Mouse (Mus musculus) liver, postnatal 0 days (tissue): ENCODE measurements at regions not wholly inside any gene's neighbourhood (a gene's known extent, or its start where the extent isn't known, plus 50 kb on each side); places are given as distances from the start of the nearest gene placed in this dataset.

Experiments
- ATAC-seq: fragments of 200-750 bp; cut with Nextera tagmentation; 2 replicates; pipeline ENCODE4 v1.8.0; 2017; ENCODE audit warnings: mild to moderate bottlenecking, moderate library complexity
- DNase-seq: peaks from one replicate; pipeline ENCODE4 v3.0.0-alpha.2; 2016
- H3K27ac ChIP-seq: fragments of 300-500 bp; sonication (generic); 2 replicates; pipeline ENCODE4 v1.5.1; 2014; ENCODE audit warnings: antibody characterized with exemption, moderate library complexity, mild to moderate bottlenecking, low read depth
- H3K27me3 ChIP-seq: fragments of 300-500 bp; sonication (generic); 2 replicates; pipeline ENCODE4 v1.6.1; 2014; ENCODE audit warnings: low read length, control low read depth, mixed read lengths; ENCODE audit not compliant: insufficient read depth
- H3K36me3 ChIP-seq: fragments of 300-500 bp; sonication (generic); replicated peaks from 2 replicates; pipeline ENCODE4 v1.6.1; 2014; ENCODE audit warnings: mild to moderate bottlenecking, control low read depth, low read length, moderate library complexity, mixed read lengths; ENCODE audit not compliant: insufficient read depth
- H3K4me1 ChIP-seq: fragments of 300-500 bp; sonication (generic); 2 replicates; pipeline ENCODE4 v1.6.1; 2014; ENCODE audit warnings: antibody characterized with exemption, mild to moderate bottlenecking, control low read depth; ENCODE audit not compliant: insufficient read depth
- H3K4me2 ChIP-seq: fragments of 300-500 bp; sonication (generic); 2 replicates; pipeline ENCODE4 v1.6.1; 2014; ENCODE audit warnings: low read depth, mild to moderate bottlenecking, low read length, moderate library complexity, mixed read lengths
- H3K4me3 ChIP-seq: fragments of 300-500 bp; sonication (generic); 2 replicates; pipeline ENCODE4 v1.5.1; 2014; ENCODE audit warnings: low read depth, low read length
- H3K9ac ChIP-seq: fragments of 300-500 bp; sonication (generic); replicated peaks from 2 replicates; pipeline ENCODE4 v1.6.1; 2014; ENCODE audit warnings: mild to moderate bottlenecking, moderate library complexity
- H3K9me3 ChIP-seq: fragments of 300-500 bp; sonication (generic); 2 replicates; pipeline ENCODE4 v1.6.1; 2016; ENCODE audit warnings: mild to moderate bottlenecking, control low read depth, low read length, mixed read lengths
- CTCF ChIP-seq: sonication (generic); IDR thresholded peaks from 2 replicates; pipeline ENCODE4 v1.5.1; 2016; ENCODE audit warnings: antibody characterized with exemption, low read depth
- EP300 ChIP-seq: IDR thresholded peaks from 2 replicates; pipeline ENCODE4 v1.6.1; 2016; ENCODE audit warnings: antibody characterized with exemption, low read depth, mild to moderate bottlenecking
- WGBS: fragments of 180-500 bp; shearing (Covaris S2); extraction: QIAGEN DNeasy Blood & Tissue Kit; methylation state at CpG from one replicate; pipeline ENCODE4 v1.1.7; 2014; ENCODE audit not compliant: insufficient replicate concordance; 5-methylcytosine and 5-hydroxymethylcytosine counted together

DNA sequence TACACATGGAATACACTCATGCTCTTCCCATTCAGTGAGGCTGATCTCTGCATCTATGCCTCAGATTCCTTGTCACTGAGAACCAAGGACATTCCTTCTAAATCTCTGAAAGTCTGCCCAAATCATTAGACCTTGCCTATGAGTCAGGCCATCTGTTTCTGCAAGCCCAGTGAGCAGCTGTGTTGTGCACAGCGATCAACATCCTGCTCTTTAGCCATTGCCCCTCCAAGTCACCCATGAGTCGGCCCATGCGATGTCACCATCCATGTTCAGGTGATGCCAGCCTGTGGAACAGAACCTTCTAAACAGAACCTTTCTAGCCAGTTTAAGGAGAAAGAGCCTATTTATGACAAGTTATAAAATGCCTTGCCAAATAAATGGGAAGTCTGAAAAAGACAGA lies 66.4 kb upstream of the Sfrp2 start:
- WGBS, result 89% methylated on average over 3 of the region's 3 CpGs
- Histone ChIP-seq H3K36me3 (no peaks in the 10 kb centered on the region), H3K27me3 (no peaks in the 10 kb centered on the region), H3K4me3 (no peak overlapping the region), H3K4me1 (no peaks in the 10 kb centered on the region), H3K4me2 (no peak overlapping the region), H3K9ac (no peak overlapping the region), H3K9me3 (no peaks in the 10 kb centered on the region), H3K27ac (no peak overlapping the region)
- TF ChIP-seq EP300 (no peak), CTCF (no peak)
- no peak for DNase-seq
- no peak for ATAC-seq

DNA sequence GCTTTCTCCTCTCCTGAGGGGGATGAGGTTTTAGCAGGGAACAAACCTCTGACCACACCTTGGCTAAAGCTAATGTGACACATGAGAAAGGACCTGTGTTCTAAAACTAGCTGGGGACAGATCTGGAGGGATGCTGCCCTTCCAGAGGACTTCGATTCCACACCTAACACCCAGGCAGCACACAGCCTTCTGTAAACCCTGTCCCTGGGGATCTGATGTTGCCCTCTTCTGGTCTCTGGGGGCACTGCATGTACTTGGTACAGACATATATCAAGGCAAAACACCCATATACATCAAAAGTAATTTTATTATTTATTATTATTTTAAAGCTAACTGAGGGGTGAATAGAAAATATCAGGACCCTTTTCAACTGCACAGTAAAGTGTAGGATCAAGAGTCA lies 65.0 kb upstream of the Sfrp2 start:
- Histone ChIP-seq H3K27ac (no peak overlapping the region), H3K4me3 (no peak overlapping the region), H3K27me3 (no peaks in the 10 kb centered on the region), H3K36me3 (no peaks in the 10 kb centered on the region), H3K9ac (no peak overlapping the region), H3K9me3 (no peaks in the 10 kb centered on the region), H3K4me2 (no peak overlapping the region), H3K4me1 (no peaks in the 10 kb centered on the region)
- TF ChIP-seq EP300 (no peak), CTCF (peak; percentile 68)
- 50% methylated on average over 1 of the region's 1 CpGs for WGBS
- ATAC-seq (no peak), DNase-seq (peak; percentile 45)

DNA sequence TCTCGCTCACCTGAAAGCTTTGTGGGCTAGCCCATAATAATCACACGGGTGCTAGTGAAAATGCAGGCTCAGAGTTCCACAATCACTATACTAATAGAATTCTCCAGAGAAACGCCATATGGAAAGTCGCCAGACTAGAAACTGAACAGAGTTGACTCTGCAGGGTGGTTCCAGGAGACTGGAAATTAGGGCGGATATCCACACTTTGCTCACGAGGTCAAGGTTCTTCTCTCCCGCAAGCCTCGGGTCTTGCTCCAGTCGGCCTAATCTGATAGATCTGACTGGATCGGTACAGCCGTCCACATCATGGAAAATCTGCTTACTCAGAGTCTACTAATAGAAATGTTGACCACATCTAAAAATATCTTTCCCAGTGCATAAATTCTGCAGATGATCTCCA lies 61.6 kb upstream of the Sfrp2 start:
- H3K27ac ChIP-seq, result no peak overlapping the region
- no peaks in the 10 kb centered on the region for H3K27me3 ChIP-seq
- H3K9ac ChIP-seq, result no peak overlapping the region
- DNase-seq, result no peak
- H3K4me3 ChIP-seq, result no peak overlapping the region
- H3K36me3 ChIP-seq, result no peaks in the 10 kb centered on the region
- H3K4me1 ChIP-seq, result no peaks in the 10 kb centered on the region
- H3K9me3 ChIP-seq, result no peaks in the 10 kb centered on the region
- TF ChIP-seq CTCF (no peak), EP300 (no peak)
- WGBS, result 59% methylated on average over 11 of the region's 11 CpGs
- no peak for ATAC-seq
- H3K4me2 ChIP-seq, result no peak overlapping the region

DNA sequence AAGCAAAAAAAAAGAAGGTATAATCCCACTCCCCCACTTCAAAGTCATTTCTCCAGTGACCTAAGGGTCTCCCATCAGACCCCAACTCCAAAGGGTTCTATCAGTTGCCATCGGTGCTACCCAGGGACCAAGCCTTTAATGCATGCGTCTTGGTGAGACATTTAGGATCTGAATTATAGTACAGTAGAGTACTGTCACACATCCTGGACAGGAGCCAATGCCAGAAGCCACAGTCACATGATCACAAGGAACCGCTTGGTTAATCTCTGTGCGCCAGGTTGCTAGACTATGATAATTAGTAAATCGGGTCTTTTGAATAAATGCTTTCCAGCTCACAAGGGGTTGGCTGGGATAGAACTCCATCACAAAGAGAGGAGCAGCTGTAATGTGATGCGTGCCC lies 60.9 kb upstream of the Sfrp2 start:
- ATAC-seq (no peak), DNase-seq (no peak)
- Histone ChIP-seq H3K36me3 (no peaks in the 10 kb centered on the region), H3K9ac (no peak overlapping the region), H3K4me3 (no peak overlapping the region), H3K4me2 (no peak overlapping the region), H3K9me3 (no peaks in the 10 kb centered on the region), H3K27ac (no peak overlapping the region), H3K4me1 (no peaks in the 10 kb centered on the region), H3K27me3 (no peaks in the 10 kb centered on the region)
- TF ChIP-seq EP300 (no peak), CTCF (no peak)
- 84% methylated on average over 6 of the region's 6 CpGs for WGBS

DNA sequence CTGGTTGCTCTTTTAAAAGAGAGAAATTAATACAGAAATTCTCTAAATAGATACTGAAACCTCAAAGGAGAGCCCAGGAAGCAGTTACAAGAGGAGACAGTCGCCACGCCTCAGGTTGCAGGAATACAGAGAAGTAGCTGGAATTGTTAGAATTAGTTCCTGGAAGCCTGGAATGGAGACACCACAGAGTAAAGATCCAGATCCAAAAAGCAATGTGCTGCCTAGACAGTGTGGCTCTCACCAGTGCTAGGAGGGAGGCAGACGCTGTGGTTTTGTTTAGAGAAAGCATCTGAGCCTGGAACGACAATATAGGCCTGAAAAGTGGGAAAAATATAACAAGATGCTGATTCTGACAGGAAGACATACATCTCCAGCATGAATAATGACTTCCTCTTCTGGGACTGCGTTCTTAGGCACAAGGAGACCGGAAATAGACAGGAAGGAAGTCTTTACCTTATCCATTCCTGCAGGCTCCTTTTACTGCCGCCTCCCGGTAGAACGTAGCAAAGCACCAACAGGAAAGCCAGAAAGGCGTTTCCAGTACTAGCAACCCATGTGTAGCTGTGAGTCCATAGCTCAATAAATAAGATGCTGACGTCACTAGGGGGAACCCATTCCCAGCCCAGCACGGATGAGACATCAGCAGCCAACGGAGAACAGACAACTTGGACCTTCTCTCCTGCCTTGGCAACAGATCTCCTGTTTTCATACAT lies 59.4 kb upstream of the Sfrp2 start:
- Histone ChIP-seq H3K27ac (no peak overlapping the region), H3K27me3 (no peaks in the 10 kb centered on the region), H3K4me3 (no peak overlapping the region), H3K36me3 (no peaks in the 10 kb centered on the region), H3K9me3 (no peaks in the 10 kb centered on the region), H3K9ac (no peak overlapping the region), H3K4me2 (no peak overlapping the region), H3K4me1 (no peaks in the 10 kb centered on the region)
- 26% methylated on average over 13 of the region's 13 CpGs for WGBS
- ATAC-seq, result peak; percentile 62
- no peak for TF ChIP-seq EP300
- peak; percentile 46 for TF ChIP-seq CTCF
- DNase-seq, result peak; percentile 22

DNA sequence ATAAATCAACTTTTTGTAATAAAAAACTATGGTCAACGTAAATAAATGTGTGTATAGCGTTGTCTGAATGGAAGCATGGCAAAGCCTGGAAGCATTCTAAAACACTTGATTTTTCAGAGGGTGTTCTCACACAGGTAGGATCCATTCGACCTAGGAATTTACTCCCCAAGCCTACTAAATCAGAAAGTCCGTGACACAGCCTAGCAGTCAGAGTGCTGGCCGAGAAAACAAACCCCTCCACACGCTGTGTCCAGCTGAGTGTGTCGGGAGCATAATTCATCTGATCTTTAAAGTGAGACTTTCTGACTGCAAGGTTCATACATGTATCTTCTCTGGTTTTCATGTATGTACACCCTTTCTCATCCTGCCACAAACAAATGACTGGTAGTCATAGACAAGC lies 58.8 kb upstream of the Sfrp2 start:
- H3K4me2 ChIP-seq, result no peak overlapping the region
- no peak overlapping the region for H3K4me3 ChIP-seq
- no peaks in the 10 kb centered on the region for H3K9me3 ChIP-seq
- DNase-seq, result no peak
- H3K27ac ChIP-seq, result no peak overlapping the region
- no peaks in the 10 kb centered on the region for H3K4me1 ChIP-seq
- H3K27me3 ChIP-seq, result no peaks in the 10 kb centered on the region
- ATAC-seq, result no peak
- no peaks in the 10 kb centered on the region for H3K36me3 ChIP-seq
- TF ChIP-seq EP300 (no peak), CTCF (no peak)
- H3K9ac ChIP-seq, result no peak overlapping the region
- 66% methylated on average over 7 of the region's 7 CpGs for WGBS
